In the genomic region with DNA sequence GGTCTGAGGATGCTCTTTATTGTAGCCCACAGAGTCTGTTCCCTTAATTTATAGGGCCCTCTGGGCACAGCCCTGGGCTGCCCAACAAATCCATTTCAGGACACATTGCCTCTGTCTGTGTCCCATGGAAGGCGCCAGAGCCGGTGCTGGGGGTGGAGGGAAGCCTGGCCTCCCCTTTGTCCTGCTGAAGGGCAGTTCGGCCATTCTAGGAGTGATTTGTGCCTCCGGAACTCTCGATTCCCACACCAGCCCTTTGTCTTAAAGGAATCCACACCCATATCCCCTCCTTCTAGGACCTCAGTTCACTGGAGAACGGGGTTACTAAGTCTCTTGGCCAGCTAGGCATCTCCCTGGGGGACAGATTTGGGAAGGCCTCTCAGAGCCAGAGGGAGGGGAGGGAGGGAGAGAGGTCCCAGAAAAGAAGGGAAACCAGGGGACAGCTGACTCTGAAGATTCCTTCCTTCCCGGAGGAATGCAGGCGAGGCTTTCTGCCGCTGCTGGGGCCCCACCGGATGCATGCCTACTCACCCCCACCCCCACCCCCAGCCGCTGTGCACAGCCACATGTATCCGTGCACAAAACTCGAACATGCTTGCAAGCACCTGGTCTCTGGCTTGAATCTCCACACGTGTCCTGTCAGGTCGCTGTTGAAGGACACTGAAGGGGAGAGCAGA, we compare ENCODE assay signal across 9 mouse cellular contexts. TPM values are rescaled to one million over a fixed set of nuclear protein-coding genes. Genes with fewer than 3 reads are reported as not detected.
DNase-seq lines count a peak whose midpoint lies in the region; ATAC-seq and TF ChIP-seq lines count a peak whose summit lies in the region.
"Had no signal": no experiment of that assay in that cellular context is flagged by ENCODE, and none has a peak within 500 bp of the region (broad histone marks: within the 10 kb centered on the region; RNA-seq: fewer than 3 reads in every experiment).

No protein-coding gene starts in this region.

- no peaks in the 10 kb centered on the region for H3K9me3 ChIP-seq in lung, embryonic 15.5 days
- no peaks in the 10 kb centered on the region for H3K9me3 ChIP-seq in forebrain, embryonic 11.5 days (ENCODE audit: control insufficient read depth, low read length)
- H3K9me3 ChIP-seq in hindbrain, embryonic 13.5 days = no peaks in the 10 kb centered on the region
- H3K9me3 ChIP-seq in liver, embryonic 11.5 days (ENCODE audit: control insufficient read depth, low read length) = no peaks in the 10 kb centered on the region
- H3K9me3 ChIP-seq: megakaryocyte, embryonic 14.5 days had no signal

- TF ChIP-seq POLR2A in lung, adult 2 months (IDR thresholded peaks at IDR 0.05; ENCODE audit: borderline replicate concordance, extremely low read depth, low read depth, low read length) = no peak

- H3K27ac ChIP-seq in lung, embryonic 15.5 days = peak overlapping the region; percentile 95
- peak overlapping the region; percentile 19 for H3K27ac ChIP-seq in forebrain, embryonic 11.5 days (ENCODE audit: low read depth, low read length)
- H3K27ac ChIP-seq in hindbrain, embryonic 13.5 days = peak overlapping the region; percentile 75
- peak overlapping the region; percentile 89 for H3K27ac ChIP-seq in liver, embryonic 11.5 days (ENCODE audit: low read depth, low read length)

- no peak for DNase-seq in lung, adult 2 months
- no peak for DNase-seq in forebrain, embryonic 11.5 days (ENCODE audit: low spot score)
- peak; percentile 59 for DNase-seq in liver, embryonic 11.5 days (ENCODE audit: low spot score)
- DNase-seq in retina, embryonic 14.5 days (ENCODE audit: low spot score) = peak; percentile 39

- no peaks in the 10 kb centered on the region for H3K27me3 ChIP-seq in lung, embryonic 15.5 days
- H3K27me3 ChIP-seq in forebrain, embryonic 11.5 days (ENCODE audit: control insufficient read depth, insufficient read depth, low read length) = no peaks in the 10 kb centered on the region; the same call in none of the 2 replicates
- no peaks in the 10 kb centered on the region for H3K27me3 ChIP-seq in hindbrain, embryonic 13.5 days
- peaks cover 18% of the 10 kb centered on the region for H3K27me3 ChIP-seq in liver, embryonic 11.5 days (replicated peaks; ENCODE audit: control insufficient read depth, insufficient read depth, low read length)

- 3% methylated on average over 15 of the region's 15 CpGs for WGBS in lung, embryonic 15.5 days
- WGBS in lung, adult 2 months = 16% methylated on average over 15 of the region's 15 CpGs
- WGBS in forebrain, embryonic 11.5 days = 6% methylated on average over 15 of the region's 15 CpGs
- 7% methylated on average over 15 of the region's 15 CpGs for WGBS in hindbrain, embryonic 13.5 days
- WGBS in liver, embryonic 11.5 days = 20% methylated on average over 15 of the region's 15 CpGs

- H3K4me3 ChIP-seq in lung, embryonic 15.5 days = peak overlapping the region; percentile 12
- H3K4me3 ChIP-seq in lung, adult 2 months (replicated peaks; ENCODE audit: extremely low read depth, low read depth, low read length) = no peak overlapping the region
- H3K4me3 ChIP-seq in forebrain, embryonic 11.5 days (ENCODE audit: low read depth, low read length) = no peak overlapping the region
- H3K4me3 ChIP-seq in hindbrain, embryonic 13.5 days = peak overlapping the region; percentile 11
- H3K4me3 ChIP-seq in liver, embryonic 11.5 days (ENCODE audit: low read depth, low read length) = peak overlapping the region; percentile 14; the same call in 1 of the 2 replicates
- H3K4me3 ChIP-seq: megakaryocyte, embryonic 14.5 days had no signal

- H3K9ac ChIP-seq in lung, embryonic 15.5 days = peak overlapping the region; percentile 21
- peak overlapping the region; percentile 49 for H3K9ac ChIP-seq in forebrain, embryonic 11.5 days (ENCODE audit: low read length)
- H3K9ac ChIP-seq in hindbrain, embryonic 13.5 days = peak overlapping the region; percentile 72
- H3K9ac ChIP-seq in liver, embryonic 11.5 days (ENCODE audit: low read depth, low read length) = peak overlapping the region; percentile 38

- ATAC-seq in lung, embryonic 15.5 days (ENCODE audit: borderline replicate concordance, extremely low read depth, low FRiP score, low TSS enrichment) = peak; percentile 69; the same call in 1 of the 2 replicates
- no peak for ATAC-seq in forebrain, embryonic 11.5 days (replicated peaks; ENCODE audit: low FRiP score)
- no peak for ATAC-seq in hindbrain, embryonic 13.5 days (ENCODE audit: low FRiP score)
- no peak for ATAC-seq in liver, embryonic 11.5 days (replicated peaks; ENCODE audit: low FRiP score)
- no peak for ATAC-seq in frontal cortex, adult (ENCODE audit: low TSS enrichment)
- no peak for ATAC-seq in inflammation-experienced regulatory T-cells, adult 6 months

- peak overlapping the region; percentile 52 for H3K4me2 ChIP-seq in lung, embryonic 15.5 days
- peak overlapping the region; percentile 24; the same call in 1 of the 2 replicates for H3K4me2 ChIP-seq in forebrain, embryonic 11.5 days (ENCODE audit: low read depth, low read length, severe bottlenecking)
- H3K4me2 ChIP-seq in hindbrain, embryonic 13.5 days = peak overlapping the region; percentile 44
- H3K4me2 ChIP-seq in liver, embryonic 11.5 days = peak overlapping the region; percentile 56

- TF ChIP-seq CTCF in lung, adult 2 months (IDR thresholded peaks at IDR 0.05; ENCODE audit: insufficient read depth, low read length) = no peak

- peaks cover 97% of the 10 kb centered on the region for H3K4me1 ChIP-seq in lung, embryonic 15.5 days
- H3K4me1 ChIP-seq in lung, adult 2 months (ENCODE audit: control insufficient read depth, insufficient read depth, low read length) = peaks cover 38% of the 10 kb centered on the region
- peaks cover 21% of the 10 kb centered on the region for H3K4me1 ChIP-seq in forebrain, embryonic 11.5 days (replicated peaks; ENCODE audit: control insufficient read depth, insufficient read depth, low read length)
- H3K4me1 ChIP-seq in hindbrain, embryonic 13.5 days (replicated peaks) = peaks cover 80% of the 10 kb centered on the region
- H3K4me1 ChIP-seq in liver, embryonic 11.5 days (replicated peaks; ENCODE audit: control insufficient read depth, insufficient read depth, low read length) = peaks cover 66% of the 10 kb centered on the region

- no peaks in the 10 kb centered on the region for H3K36me3 ChIP-seq in lung, embryonic 15.5 days
- H3K36me3 ChIP-seq in forebrain, embryonic 11.5 days (ENCODE audit: control insufficient read depth, insufficient read depth, low read length) = no peaks in the 10 kb centered on the region
- H3K36me3 ChIP-seq in hindbrain, embryonic 13.5 days = no peaks in the 10 kb centered on the region
- H3K36me3 ChIP-seq in liver, embryonic 11.5 days (ENCODE audit: control insufficient read depth, insufficient read depth, low read length) = no peaks in the 10 kb centered on the region

RNA-seq across cellular contexts. Expression of a gene that starts 22.2 kb away (rescaled TPM):
- not detected in 2 replicates for polyA plus RNA-seq in lung, embryonic 15.5 days (2015; fragmentation: Nextera tagmentation; extraction: Ambion mirVana)
- 0.02 TPM in 1 of 2 replicates, not detected in the other for polyA plus RNA-seq in lung, adult 2 months (2012; rRNA removed)
- not detected in 2 replicates for polyA plus RNA-seq in forebrain, embryonic 11.5 days (2014; fragmentation: Nextera tagmentation; extraction: Ambion mirVana)
- polyA plus RNA-seq in hindbrain, embryonic 13.5 days (2015; fragmentation: Nextera tagmentation; extraction: Ambion mirVana) = not detected in 2 replicates
- not detected in 2 replicates for polyA plus RNA-seq in liver, embryonic 11.5 days (2014; fragmentation: Nextera tagmentation; extraction: Ambion mirVana)
- not detected for polyA plus RNA-seq in inflammation-experienced regulatory T-cells, adult 6 months (2017; shearing (Covaris generic))

RNA-seq across cellular contexts. Expression of a gene that starts 41.9 kb away (rescaled TPM):
- 25.3 and 27.4 TPM in 2 replicates for polyA plus RNA-seq in lung, embryonic 15.5 days (2015; fragmentation: Nextera tagmentation; extraction: Ambion mirVana)
- 42.9 and 44.5 TPM in 2 replicates for polyA plus RNA-seq in lung, adult 2 months (2012; rRNA removed)
- 14.5 and 16.2 TPM in 2 replicates for polyA plus RNA-seq in forebrain, embryonic 11.5 days (2014; fragmentation: Nextera tagmentation; extraction: Ambion mirVana)
- polyA plus RNA-seq in hindbrain, embryonic 13.5 days (2015; fragmentation: Nextera tagmentation; extraction: Ambion mirVana) = 21.8 and 22.2 TPM in 2 replicates
- polyA plus RNA-seq in liver, embryonic 11.5 days (2014; fragmentation: Nextera tagmentation; extraction: Ambion mirVana) = 45.2 and 52.0 TPM in 2 replicates
- polyA plus RNA-seq in inflammation-experienced regulatory T-cells, adult 6 months (2017; shearing (Covaris generic)) = 10 to 100 TPM in 1 of 3 experiments, 1 to 10 TPM in 2; 7.5 to 12.0 (median 8.6) TPM

RNA-seq across cellular contexts. Expression of a gene that starts 50.5 kb away (rescaled TPM):
- 3.6 and 4.1 TPM in 2 replicates for polyA plus RNA-seq in lung, embryonic 15.5 days (2015; fragmentation: Nextera tagmentation; extraction: Ambion mirVana)
- 7.4 and 9.5 TPM in 2 replicates for polyA plus RNA-seq in lung, adult 2 months (2012; rRNA removed)
- 2.5 and 3.5 TPM in 2 replicates for polyA plus RNA-seq in forebrain, embryonic 11.5 days (2014; fragmentation: Nextera tagmentation; extraction: Ambion mirVana)
- 4.4 and 4.7 TPM in 2 replicates for polyA plus RNA-seq in hindbrain, embryonic 13.5 days (2015; fragmentation: Nextera tagmentation; extraction: Ambion mirVana)
- polyA plus RNA-seq in liver, embryonic 11.5 days (2014; fragmentation: Nextera tagmentation; extraction: Ambion mirVana) = 1.8 and 2.2 TPM in 2 replicates
- 1 to 10 TPM; 2.7 to 5.1 (median 4.2) TPM for polyA plus RNA-seq in inflammation-experienced regulatory T-cells, adult 6 months (2017; shearing (Covaris generic))

Comparison
In these comparisons a context has a peak if more than half of its experiments do, and no peak if none do; other contexts are left out.
1. H3K4me3 ChIP-seq: peak in lung, embryonic 15.5 days (single experiment), hindbrain, embryonic 13.5 days (single experiment) and liver, embryonic 11.5 days (single experiment); none in lung, adult 2 months (single experiment) and forebrain, embryonic 11.5 days (single experiment).
2. H3K27ac ChIP-seq: peak in every context shown above with its lines; median percentile 95 in lung, embryonic 15.5 days; 89 in liver, embryonic 11.5 days; 75 in hindbrain, embryonic 13.5 days; 19 in forebrain, embryonic 11.5 days.
3. H3K9ac ChIP-seq: peak in every context shown above with its lines; median percentile 72 in hindbrain, embryonic 13.5 days; 49 in forebrain, embryonic 11.5 days; 38 in liver, embryonic 11.5 days; 21 in lung, embryonic 15.5 days.
4. DNase-seq: peak in liver, embryonic 11.5 days (single experiment) and retina, embryonic 14.5 days (single experiment); none in lung, adult 2 months (single experiment) and forebrain, embryonic 11.5 days (single experiment).
5. Peak in every context shown above with its lines, with median percentiles within 50 percentile points of each other: H3K4me2 ChIP-seq.